Mouse (Mus musculus) bone marrow macrophage, adult 2 months (primary cell): ENCODE data around the gene Cib3. TPM values are rescaled to one million over a fixed set of nuclear protein-coding genes. Genes with fewer than 3 reads are reported as not detected.

Source experiments
- H3K27ac ChIP-seq: 2 replicates; pipeline ENCODE4 v1.5.1; 2012; ENCODE audit warnings: low read depth, low read length; ENCODE audit not compliant: insufficient read depth
- H3K4me1 ChIP-seq: 2 replicates; pipeline ENCODE4 v1.6.1; 2012; ENCODE audit warnings: low read length; ENCODE audit not compliant: control insufficient read depth, insufficient read depth
- H3K4me3 ChIP-seq: 2 replicates; pipeline ENCODE4 v1.5.1; 2012; ENCODE audit warnings: mild to moderate bottlenecking, low read length, moderate library complexity; ENCODE audit not compliant: insufficient read depth
- CTCF ChIP-seq: IDR thresholded peaks from 2 replicates; pipeline ENCODE4 v1.5.1; 2012; ENCODE audit warnings: low read depth, mild to moderate bottlenecking, low read length, moderate library complexity
- POLR2A ChIP-seq: IDR thresholded peaks from 2 replicates; pipeline ENCODE4 v1.6.1; 2012; ENCODE audit warnings: mild to moderate bottlenecking, low read depth, low read length, borderline replicate concordance
- polyA plus RNA-seq: library from polyadenylated mRNA; stranded (reverse); fragments of >200 nt; gene quantifications from 2 replicates; pipeline ENCODE4 v1.2.4, GENCODE M21; 2012; ENCODE audit not compliant: missing spikeins, insufficient read depth, insufficient read length

Gene Cib3
- polyA plus RNA-seq, 1 experiment = 0.54 TPM

GRCm38 (mm10) chr8:72240951-72241350 is 28.3 kb upstream of the Cib3 start:
- no peak for TF ChIP-seq POLR2A
- no peak for TF ChIP-seq CTCF
- H3K27ac ChIP-seq = no peak overlapping the region
- peak overlapping the region; percentile 69 for H3K4me3 ChIP-seq
- peaks cover 36% of the 10 kb centered on the region for H3K4me1 ChIP-seq

- H3K27ac ChIP-seq = peak overlapping the region; percentile 80
- peak overlapping the region; percentile 69 for H3K4me3 ChIP-seq
- TF ChIP-seq POLR2A (no peak), CTCF (no peak)
- peaks cover 36% of the 10 kb centered on the region for H3K4me1 ChIP-seq
These were observed 27.7 kb upstream of the Cib3 start for GRCm38 (mm10) chr8:72240403-72240763.

GRCm38 (mm10) chr8:72239499-72240402 is 27.1 kb upstream of the Cib3 start, which contains the start of gene Ap1m1:
Gene Ap1m1 (plus strand): TSS chr8:72240018.
- Histone ChIP-seq H3K27ac (peak within 1 kb of the TSS; percentile 80), H3K4me1 (peaks cover 35% of the 10 kb centered on the region), H3K4me3 (peak within 1 kb of the TSS; percentile 69)
- TF ChIP-seq CTCF (0 out of 2 replicates have a peak, but pooled peaks have one; percentile 29), POLR2A (no peak)

- no peak overlapping the region for H3K27ac ChIP-seq
- H3K4me1 ChIP-seq = peaks cover 11% of the 10 kb centered on the region
- TF ChIP-seq CTCF (no peak), POLR2A (no peak)
- H3K4me3 ChIP-seq = no peak overlapping the region
These were observed 10.0 kb upstream of the Cib3 start for GRCm38 (mm10) chr8:72222656-72223055.

- Histone ChIP-seq H3K4me3 (peak overlapping the region; percentile 97), H3K27ac (no peak overlapping the region), H3K4me1 (peaks cover 26% of the 10 kb centered on the region)
- TF ChIP-seq CTCF (no peak; the same call in 1 of the 2 replicates), POLR2A (no peak)
These were observed 8.1 kb upstream of the Cib3 start for GRCm38 (mm10) chr8:72220758-72221157.

GRCm38 (mm10) chr8:72219541-72220363 is 7.1 kb upstream of the Cib3 start, which contains the start of gene Fam32a:
Gene Fam32a (plus strand): TSS chr8:72219730.
- TF ChIP-seq CTCF = 0 out of 2 replicates have a peak, but pooled peaks have one; percentile 18
- TF ChIP-seq POLR2A = no peak
- Histone ChIP-seq H3K4me1 (peaks cover 28% of the 10 kb centered on the region), H3K27ac (peak within 1 kb of the TSS; percentile 53), H3K4me3 (peak within 1 kb of the TSS; percentile 97)

GRCm38 (mm10) chr8:72218781-72219540 is 6.3 kb upstream of the Cib3 start:
- TF ChIP-seq POLR2A (no peak), CTCF (no peak)
- peaks cover 28% of the 10 kb centered on the region for H3K4me1 ChIP-seq
- H3K4me3 ChIP-seq = no peak overlapping the region
- peak overlapping the region; percentile 29; the same call in 1 of the 2 replicates for H3K27ac ChIP-seq

- TF ChIP-seq POLR2A = no peak
- TF ChIP-seq CTCF = no peak
- Histone ChIP-seq H3K4me3 (no peak overlapping the region), H3K4me1 (peaks cover 25% of the 10 kb centered on the region), H3K27ac (no peak overlapping the region)
These were observed 3.2 kb upstream of the Cib3 start for GRCm38 (mm10) chr8:72215871-72216270.

GRCm38 (mm10) chr8:72215060-72215459 is 2.4 kb upstream of the Cib3 start:
- Histone ChIP-seq H3K4me1 (peaks cover 21% of the 10 kb centered on the region), H3K27ac (no peak overlapping the region), H3K4me3 (no peak overlapping the region)
- TF ChIP-seq CTCF = no peak
- TF ChIP-seq POLR2A = no peak
